Mouse (Mus musculus): ENCODE data around the gene Lrmda.

Lrmda gene

GRCm38 (mm10) chr14:22406623-22407022 lies 387.1 kb downstream of the Lrmda start:
- no peak for DNase-seq (ENCODE audit: low spot score in 2 of 2)

- DNase-seq (ENCODE audit: low spot score in 2 of 2): no peak
Observed at GRCm38 (mm10) chr14:22410826-22411225, 391.3 kb downstream of the Lrmda start.

GRCm38 (mm10) chr14:22413220-22413619 lies 393.7 kb downstream of the Lrmda start:
- DNase-seq (ENCODE audit: low spot score in 2 of 2): no peak

- no peak for DNase-seq (ENCODE audit: low spot score in 2 of 2)
Observed at GRCm38 (mm10) chr14:22417706-22418105, 398.2 kb downstream of the Lrmda start.

GRCm38 (mm10) chr14:22421668-22422067 lies 402.2 kb downstream of the Lrmda start:
- no peak for DNase-seq (ENCODE audit: low spot score in 2 of 2)

GRCm38 (mm10) chr14:22425018-22425534 lies 405.6 kb downstream of the Lrmda start:
- DNase-seq (ENCODE audit: low spot score in 2 of 2): no peak

- no peak for DNase-seq (ENCODE audit: low spot score in 2 of 2)
Observed at GRCm38 (mm10) chr14:22435441-22435840, 415.9 kb downstream of the Lrmda start.

- no peak for DNase-seq (ENCODE audit: low spot score in 2 of 2)
Observed at GRCm38 (mm10) chr14:22435860-22436377, 416.4 kb downstream of the Lrmda start.

- DNase-seq (ENCODE audit: low spot score in 2 of 2): no peak
Observed at GRCm38 (mm10) chr14:22440341-22440999, 421.0 kb downstream of the Lrmda start.

GRCm38 (mm10) chr14:22441859-22442447 lies 422.4 kb downstream of the Lrmda start:
- DNase-seq (ENCODE audit: low spot score in 2 of 2): no peak

- no peak for DNase-seq (ENCODE audit: low spot score in 2 of 2)
Observed at GRCm38 (mm10) chr14:22442719-22443118, 423.2 kb downstream of the Lrmda start.

- no peak for DNase-seq (ENCODE audit: low spot score in 2 of 2)
Observed at GRCm38 (mm10) chr14:22444541-22444940, 425.0 kb downstream of the Lrmda start.

GRCm38 (mm10) chr14:22445161-22445821 lies 425.8 kb downstream of the Lrmda start:
- peak in 1 of 2 experiments; percentile 27 for DNase-seq (ENCODE audit: low spot score in 2 of 2)

- DNase-seq (ENCODE audit: low spot score in 2 of 2): no peak
Observed at GRCm38 (mm10) chr14:22445841-22446570, 426.5 kb downstream of the Lrmda start.

- DNase-seq (ENCODE audit: low spot score in 2 of 2): no peak
Observed at GRCm38 (mm10) chr14:22451603-22452002, 432.1 kb downstream of the Lrmda start.

GRCm38 (mm10) chr14:22464314-22464713 lies 444.8 kb downstream of the Lrmda start:
- DNase-seq (ENCODE audit: low spot score in 2 of 2): no peak

GRCm38 (mm10) chr14:22471041-22471440 lies 451.5 kb downstream of the Lrmda start:
- DNase-seq (ENCODE audit: low spot score in 2 of 2): no peak

GRCm38 (mm10) chr14:22473451-22473850 lies 453.9 kb downstream of the Lrmda start:
- DNase-seq (ENCODE audit: low spot score in 2 of 2): no peak

- no peak for DNase-seq (ENCODE audit: low spot score in 2 of 2)
Observed at GRCm38 (mm10) chr14:22473991-22474390, 454.5 kb downstream of the Lrmda start.

GRCm38 (mm10) chr14:22493326-22493725 lies 473.8 kb downstream of the Lrmda start:
- DNase-seq (ENCODE audit: low spot score in 2 of 2): no peak

GRCm38 (mm10) chr14:22494290-22494689 lies 474.8 kb downstream of the Lrmda start:
- no peak for DNase-seq (ENCODE audit: low spot score in 2 of 2)

GRCm38 (mm10) chr14:22494866-22495265 lies 475.4 kb downstream of the Lrmda start:
- no peak for DNase-seq (ENCODE audit: low spot score in 2 of 2)

Data from right cerebral cortex, adult 2 months (tissue).